Mouse (Mus musculus) embryonic facial prominence, embryonic 11.5 days (tissue): ENCODE measurements around the gene Gng12. TPM values are rescaled to one million over a fixed set of nuclear protein-coding genes. Genes with fewer than 3 reads are reported as not detected.
"Not testable (repeated sequence)": the region's sequence is repeated elsewhere in the genome, so short reads cannot be mapped to it uniquely, and the experiment has no call there.

Experiments used
- ATAC-seq: fragments of 200-750 bp; cut with Nextera tagmentation; replicated peaks from 2 replicates; pipeline ENCODE4 v1.8.0; 2017; ENCODE audit warnings: low read depth; ENCODE audit not compliant: insufficient number of reproducible peaks, low FRiP score, low TSS enrichment
- DNase-seq: peaks from one replicate; pipeline ENCODE4 v3.0.0-alpha.2; 2015; ENCODE audit warnings: low spot score
- H3K27ac ChIP-seq: fragments of 300-500 bp; sonication (generic); replicated peaks from 2 replicates; pipeline ENCODE4 v1.5.1; 2014; ENCODE audit warnings: mild to moderate bottlenecking, low read depth, low read length, control low read depth
- H3K27me3 ChIP-seq: fragments of 300-500 bp; sonication (generic); 2 replicates; pipeline ENCODE4 v1.6.1; 2014; ENCODE audit warnings: mild to moderate bottlenecking, low read length, moderate library complexity, mixed read lengths; ENCODE audit not compliant: control insufficient read depth, insufficient read depth
- H3K36me3 ChIP-seq: fragments of 300-500 bp; sonication (generic); replicated peaks from 2 replicates; pipeline ENCODE4 v1.6.1; 2014; ENCODE audit warnings: low read depth, mild to moderate bottlenecking, low read length, moderate library complexity, mixed read lengths; ENCODE audit not compliant: control insufficient read depth, insufficient read depth
- H3K4me1 ChIP-seq: fragments of 300-500 bp; sonication (generic); 2 replicates; pipeline ENCODE4 v1.6.1; 2014; ENCODE audit warnings: low read length, mixed read lengths; ENCODE audit not compliant: control insufficient read depth, insufficient read depth
- H3K4me2 ChIP-seq: fragments of 300-500 bp; sonication (generic); 2 replicates; pipeline ENCODE4 v1.6.1; 2014; ENCODE audit warnings: low read depth, mild to moderate bottlenecking, control low read depth, low read length, moderate library complexity
- H3K4me3 ChIP-seq: fragments of 300-500 bp; sonication (generic); 2 replicates; pipeline ENCODE4 v1.5.1; 2014; ENCODE audit warnings: low read depth, low read length, control low read depth
- H3K9ac ChIP-seq: fragments of 300-500 bp; sonication (generic); replicated peaks from 2 replicates; pipeline ENCODE4 v1.6.1; 2014; ENCODE audit warnings: mild to moderate bottlenecking, control low read depth, low read length
- H3K9me3 ChIP-seq: fragments of 300-500 bp; sonication (generic); replicated peaks from 2 replicates; pipeline ENCODE4 v1.6.1; 2016; ENCODE audit warnings: mild to moderate bottlenecking, low read length, inconsistent platforms, mixed read lengths; ENCODE audit not compliant: control insufficient read depth
- WGBS: fragments of 180-500 bp; shearing (Covaris S2); extraction: QIAGEN DNeasy Blood & Tissue Kit; methylation state at CpG from one replicate; pipeline ENCODE4 v1.1.7; 2014; 5-methylcytosine and 5-hydroxymethylcytosine counted together
- polyA plus RNA-seq: library from polyadenylated mRNA; unstranded; fragments of >200 nt; fragmentation: Nextera tagmentation; extraction: Ambion mirVana; gene quantifications from 2 replicates; pipeline ENCODE4 v1.2.1, GENCODE M21; 2014

Gene Gng12
- polyA plus RNA-seq, 1 experiment from 2014 or later, result 67.0 TPM

DNA sequence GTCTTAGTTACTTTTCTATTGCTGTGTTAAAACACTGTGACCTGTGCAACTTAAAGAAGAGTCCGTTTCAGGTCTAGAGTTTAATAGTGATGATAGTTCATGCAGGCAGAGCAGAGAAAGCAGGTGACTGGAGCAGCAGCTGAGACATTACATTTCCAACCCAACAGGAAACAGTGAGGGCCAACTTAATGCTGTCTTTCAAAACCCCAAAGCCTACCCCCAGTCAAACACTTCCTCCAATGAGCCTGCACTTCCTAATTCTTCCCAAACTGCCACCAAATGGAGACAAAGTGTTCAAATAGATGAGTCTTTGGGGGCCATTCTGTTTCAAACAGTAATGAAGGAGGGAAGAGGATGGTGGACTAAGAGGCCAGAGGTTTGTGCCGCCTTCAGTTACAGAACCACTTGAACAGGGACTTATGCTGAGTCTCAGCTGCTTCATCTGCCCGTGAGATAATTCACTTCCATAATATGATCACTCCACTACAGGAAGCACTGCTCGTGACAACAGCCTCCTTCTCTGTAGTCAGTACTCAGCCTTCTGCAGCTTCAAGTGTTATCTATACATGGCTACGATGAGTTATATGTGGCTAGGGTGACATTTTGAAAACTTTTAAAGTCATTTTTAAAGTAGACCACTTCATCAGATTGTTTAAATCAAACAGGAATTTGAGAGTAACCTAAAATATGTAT, 55.7 kb downstream of the Gng12 start:
- Histone ChIP-seq H3K36me3 (no peaks in the 10 kb centered on the region), H3K4me1 (no peaks in the 10 kb centered on the region), H3K9ac (no peak overlapping the region), H3K27me3 (no peaks in the 10 kb centered on the region), H3K27ac (no peak overlapping the region), H3K4me3 (no peak overlapping the region), H3K4me2 (no peak overlapping the region), H3K9me3 (no peaks in the 10 kb centered on the region)
- WGBS, result 83% methylated on average over 5 of the region's 5 CpGs
- ATAC-seq (no peak), DNase-seq (no peak)

DNA sequence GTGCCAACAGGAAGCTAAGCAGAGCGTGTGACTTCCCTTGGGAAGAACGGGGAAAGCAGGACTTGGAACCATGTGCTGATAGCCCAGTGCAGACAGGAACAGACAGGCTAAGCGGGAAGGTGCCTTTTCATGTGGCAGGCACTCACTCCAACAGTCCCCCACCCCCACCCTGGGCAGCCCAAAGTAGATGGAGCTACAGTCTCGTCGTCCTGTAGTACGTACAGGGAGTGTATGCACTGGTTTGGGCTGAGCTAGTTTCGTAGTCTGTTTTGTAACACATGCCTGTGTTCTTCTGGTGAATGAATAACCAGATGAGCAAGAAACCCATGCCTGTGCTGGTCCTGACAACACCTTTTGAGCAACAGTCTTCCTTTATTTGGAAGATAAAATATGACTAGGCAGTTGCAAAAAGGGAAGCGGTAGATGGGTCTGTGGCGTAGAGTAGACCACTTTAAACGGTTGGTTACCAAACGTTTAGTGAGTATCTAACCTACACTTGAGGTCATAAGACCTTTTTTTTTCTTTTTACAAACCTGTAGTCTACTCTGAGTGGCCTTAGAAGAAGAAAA, 57.8 kb downstream of the Gng12 start:
- H3K27me3 ChIP-seq, result no peaks in the 10 kb centered on the region
- H3K36me3 ChIP-seq, result no peaks in the 10 kb centered on the region
- H3K4me3 ChIP-seq, result no peak overlapping the region
- no peaks in the 10 kb centered on the region for H3K4me1 ChIP-seq
- WGBS, result 83% methylated on average over 11 of the region's 11 CpGs
- H3K9me3 ChIP-seq, result no peaks in the 10 kb centered on the region
- H3K9ac ChIP-seq, result no peak overlapping the region
- H3K4me2 ChIP-seq, result no peak overlapping the region
- DNase-seq (no peak), ATAC-seq (no peak)
- no peak overlapping the region for H3K27ac ChIP-seq

DNA sequence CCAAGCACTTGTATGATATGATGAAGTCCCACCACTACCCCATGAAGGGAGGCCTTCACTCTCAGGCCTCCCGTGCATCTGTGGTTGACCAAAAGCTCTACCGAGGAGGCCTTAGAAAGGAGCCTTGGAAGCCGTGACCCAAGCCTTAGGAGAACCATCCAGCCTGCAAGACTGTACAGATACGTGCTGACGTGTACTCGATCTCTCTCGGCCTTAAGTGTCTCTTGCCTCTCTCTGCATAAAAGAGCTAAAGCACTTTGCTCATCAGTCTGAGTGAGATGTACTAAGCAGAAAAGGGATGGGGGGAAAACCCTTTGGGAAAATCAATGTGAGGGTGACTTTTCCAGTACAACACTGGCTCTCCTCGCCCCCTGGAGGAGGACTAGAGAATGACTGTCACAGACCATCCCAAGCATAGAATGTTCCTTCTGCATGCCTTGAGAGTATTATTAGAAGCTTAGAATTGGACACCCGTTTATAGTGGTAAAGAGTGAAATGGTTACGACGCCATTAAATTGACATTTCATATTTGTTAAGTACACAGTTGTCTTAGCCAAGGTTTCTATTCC, 59.0 kb downstream of the Gng12 start:
- Histone ChIP-seq H3K4me3 (no peak overlapping the region), H3K9ac (no peak overlapping the region), H3K27me3 (no peaks in the 10 kb centered on the region), H3K4me1 (no peaks in the 10 kb centered on the region), H3K4me2 (no peak overlapping the region), H3K9me3 (no peaks in the 10 kb centered on the region), H3K36me3 (no peaks in the 10 kb centered on the region), H3K27ac (no peak overlapping the region)
- 84% methylated on average over 11 of the region's 11 CpGs for whole genome bisulfite sequencing
- ATAC-seq (no peak), DNase-seq (no peak)

DNA sequence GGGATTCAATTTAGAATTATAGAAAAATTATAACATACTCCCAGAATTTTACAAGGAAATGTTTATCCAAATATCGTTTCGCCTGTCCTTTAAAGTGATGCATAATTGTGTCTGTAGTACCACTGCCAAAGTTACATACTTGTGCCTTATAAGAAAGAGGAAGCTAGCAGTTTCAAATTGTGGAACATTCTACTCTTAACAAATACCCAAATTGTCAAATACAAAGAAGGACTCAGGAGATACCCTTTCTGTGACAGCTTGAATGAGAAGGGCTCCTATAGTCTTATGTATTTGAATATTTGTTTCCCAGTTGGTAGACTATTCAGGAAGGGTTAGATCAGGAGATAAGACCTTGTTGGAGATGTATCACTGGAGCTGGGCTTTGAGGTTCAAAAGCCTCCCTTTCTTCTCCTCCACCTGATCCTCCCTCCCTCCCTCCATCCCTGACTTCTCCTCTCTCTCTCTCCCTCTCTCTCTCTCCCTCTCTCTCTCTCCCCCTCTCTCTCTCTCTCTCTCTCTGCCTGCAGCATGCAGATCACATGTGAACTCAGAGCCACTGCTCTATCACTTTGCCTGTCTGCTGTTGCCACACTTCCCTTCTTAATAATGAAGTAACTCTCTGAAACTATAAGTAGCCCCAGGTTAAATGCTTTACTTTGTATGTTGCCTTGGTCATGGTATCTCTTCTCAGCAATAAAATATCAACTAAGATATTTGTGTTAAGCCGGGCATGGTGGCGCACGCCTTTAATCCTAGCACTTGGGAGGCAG, 62.5 kb downstream of the Gng12 start:
- no peaks in the 10 kb centered on the region for H3K4me1 ChIP-seq
- no peaks in the 10 kb centered on the region for H3K36me3 ChIP-seq
- no peak overlapping the region for H3K4me2 ChIP-seq
- no peak for ATAC-seq
- WGBS, result 91% methylated on average over 5 of the region's 5 CpGs
- no peak for DNase-seq
- H3K9me3 ChIP-seq, result no peaks in the 10 kb centered on the region
- H3K9ac ChIP-seq, result no peak overlapping the region
- no peaks in the 10 kb centered on the region for H3K27me3 ChIP-seq
- no peak overlapping the region for H3K4me3 ChIP-seq
- no peak overlapping the region for H3K27ac ChIP-seq

DNA sequence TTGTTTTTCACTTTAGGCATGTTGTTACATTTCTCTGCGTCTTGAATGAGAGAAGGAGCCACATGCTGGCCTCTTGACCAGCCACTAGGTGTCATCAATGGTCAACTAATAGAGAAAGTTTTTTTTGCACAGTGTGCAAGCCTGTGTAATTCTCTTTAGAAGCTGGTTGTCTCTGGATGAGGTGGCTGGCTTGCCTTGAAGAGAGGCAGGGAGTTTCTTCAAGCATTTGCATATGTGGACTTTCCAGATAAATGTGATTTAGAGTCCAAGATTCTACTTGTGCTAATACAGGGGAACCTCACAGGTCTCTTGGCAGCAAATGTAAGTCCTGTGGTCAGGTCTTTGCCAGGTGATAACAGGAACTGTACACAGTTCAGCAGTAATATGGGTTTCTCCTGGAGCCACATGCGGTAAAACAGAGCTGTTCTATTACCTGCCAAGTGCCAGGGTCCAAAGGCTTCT, 66.4 kb downstream of the Gng12 start:
- no peaks in the 10 kb centered on the region for H3K4me1 ChIP-seq
- no peak overlapping the region for H3K9ac ChIP-seq
- WGBS, result 20% methylated on average over 2 of the region's 2 CpGs
- DNase-seq (peak; percentile 67), ATAC-seq (0 out of 2 replicates have a peak, but pooled peaks have one; percentile 68)
- no peaks in the 10 kb centered on the region for H3K27me3 ChIP-seq
- no peak overlapping the region for H3K4me2 ChIP-seq
- H3K27ac ChIP-seq, result no peak overlapping the region
- no peaks in the 10 kb centered on the region for H3K9me3 ChIP-seq
- no peaks in the 10 kb centered on the region for H3K36me3 ChIP-seq
- no peak overlapping the region for H3K4me3 ChIP-seq

DNA sequence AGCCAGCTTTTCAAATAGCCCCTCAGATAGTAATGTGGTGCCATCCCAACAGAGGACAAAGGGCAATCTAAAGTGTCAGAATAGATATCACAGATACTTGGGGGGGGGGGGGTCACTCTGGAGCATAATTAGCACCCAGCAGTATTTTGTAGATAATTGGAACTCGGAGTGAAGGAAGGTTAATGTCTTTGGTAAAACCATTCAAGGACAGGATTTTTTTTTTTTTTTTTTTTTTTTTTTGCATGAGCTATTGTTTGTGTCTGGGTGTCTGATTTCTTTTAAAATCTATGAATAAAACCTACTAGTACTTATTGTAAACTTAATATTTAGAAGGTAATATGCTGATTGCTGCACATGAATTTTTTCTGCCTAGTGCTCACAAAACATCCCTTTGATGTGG, 66.9 kb downstream of the Gng12 start:
- Histone ChIP-seq H3K9ac (no peak overlapping the region), H3K9me3 (no peaks in the 10 kb centered on the region), H3K27me3 (no peaks in the 10 kb centered on the region), H3K4me1 (no peaks in the 10 kb centered on the region), H3K27ac (no peak overlapping the region), H3K36me3 (no peaks in the 10 kb centered on the region), H3K4me3 (no peak overlapping the region), H3K4me2 (no peak overlapping the region)
- 83% methylated on average over 1 of the region's 1 CpGs for WGBS
- DNase-seq (no peak), ATAC-seq (no peak)

DNA sequence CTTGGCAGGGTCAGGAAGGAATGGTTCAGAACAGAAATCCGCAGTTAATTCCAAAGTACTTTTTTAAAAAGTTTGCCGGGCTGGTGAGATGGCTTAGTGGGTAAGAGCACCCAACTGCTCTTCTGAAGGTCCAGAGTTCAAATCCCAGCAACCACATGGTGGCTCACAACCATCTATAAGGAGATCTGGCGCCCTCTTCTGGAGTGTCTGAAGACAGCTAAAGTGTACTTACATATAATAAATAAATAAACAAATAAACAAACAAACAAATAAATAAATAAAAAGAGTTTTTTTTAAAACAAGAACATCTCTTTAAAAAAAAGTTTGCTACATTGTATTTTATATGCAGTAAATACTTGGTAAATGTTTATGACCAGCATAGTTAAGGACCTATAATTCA, 67.5 kb downstream of the Gng12 start:
- not testable (repeated sequence) for DNase-seq, H3K27me3 ChIP-seq, H3K4me3 ChIP-seq, ATAC-seq, H3K36me3 ChIP-seq, H3K4me1 ChIP-seq, H3K9ac ChIP-seq, H3K27ac ChIP-seq, H3K4me2 ChIP-seq, H3K9me3 ChIP-seq
- 85% methylated on average over 3 of the region's 3 CpGs for WGBS

DNA sequence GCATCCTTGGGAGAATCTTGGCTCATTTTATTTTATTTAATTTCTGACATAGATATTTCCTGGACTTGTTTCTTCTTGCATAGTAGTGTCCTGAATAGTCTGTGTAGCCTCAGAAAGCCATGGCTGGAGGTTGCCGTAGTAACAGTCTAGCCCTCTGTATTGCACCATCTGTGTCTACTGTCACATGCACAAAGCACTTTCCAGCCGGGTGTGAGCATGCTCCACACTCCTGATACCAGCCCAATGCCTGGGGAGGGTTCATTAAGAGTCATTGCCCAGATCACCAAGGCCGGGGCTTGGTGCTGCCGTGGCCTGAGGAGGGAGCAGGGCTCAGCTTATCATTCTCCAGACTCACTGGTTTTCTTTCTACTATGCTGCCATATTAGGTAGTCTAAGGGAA, 68.0 kb downstream of the Gng12 start:
- Histone ChIP-seq H3K4me3 (no peak overlapping the region), H3K4me2 (no peak overlapping the region), H3K4me1 (no peaks in the 10 kb centered on the region), H3K27ac (no peak overlapping the region), H3K9ac (no peak overlapping the region), H3K36me3 (no peaks in the 10 kb centered on the region), H3K9me3 (no peaks in the 10 kb centered on the region), H3K27me3 (no peaks in the 10 kb centered on the region)
- peak; percentile 86 for ATAC-seq
- no peak for DNase-seq
- WGBS, result 69% methylated on average over 4 of the region's 4 CpGs
